Mouse (Mus musculus): ENCODE data around the gene Wap. TPM values are rescaled to one million over a fixed set of nuclear protein-coding genes. Genes with fewer than 3 reads are reported as not detected.

Wap gene
- polyA plus RNA-seq (2012; rRNA removed): not detected in 2 replicates

GRCm38 (mm10) chr11:6638537-6638936 lies at the start of gene Wap:
Wap (minus strand) TSS chr11:6638637.

GRCm38 (mm10) chr11:6658271-6658670 lies 19.8 kb upstream of the Wap start, which contains the start of gene Ramp3:
Ramp3 (plus strand) TSS chr11:6658521.

GRCm38 (mm10) chr11:6625478-6626387 lies 12.7 kb downstream of the Wap start, which contains the start of gene Tbrg4:
Tbrg4 (minus strand) TSS chr11:6626067.

GRCm38 (mm10) chr11:6605491-6606399 lies 32.7 kb downstream of the Wap start, which contains the start of gene Nacad:
Nacad (minus strand) TSS chr11:6606053.

Other genes with a start within 250 kb of the Wap start
- 44.4 and 49.9 TPM in 2 replicates for gene Zmiz2, start 249.6 kb downstream of the Wap start, polyA plus RNA-seq (2012; rRNA removed)
- gene Ppia, start 223.2 kb downstream of the Wap start, polyA plus RNA-seq (2012; rRNA removed): 121 and 182 TPM in 2 replicates
- 8.1 and 10.3 TPM in 2 replicates for gene H2afv, start 194.2 kb downstream of the Wap start, polyA plus RNA-seq (2012; rRNA removed)
- 2.6 and 3.0 TPM in 2 replicates for gene Purb, start 162.7 kb downstream of the Wap start, polyA plus RNA-seq (2012; rRNA removed)
- gene Myo1g, start 117.7 kb downstream of the Wap start, polyA plus RNA-seq (2012; rRNA removed): 2.4 and 4.2 TPM in 2 replicates
- gene Ccm2, start 91.8 kb downstream of the Wap start, polyA plus RNA-seq (2012; rRNA removed): 27.0 and 30.6 TPM in 2 replicates
- gene Nacad, start 32.6 kb downstream of the Wap start, polyA plus RNA-seq (2012; rRNA removed): 5.1 and 6.4 TPM in 2 replicates
- gene Tbrg4, start 12.6 kb downstream of the Wap start, polyA plus RNA-seq (2012; rRNA removed): 64.8 and 67.6 TPM in 2 replicates
- gene Ramp3, start 19.9 kb upstream of the Wap start, polyA plus RNA-seq (2012; rRNA removed): 4.0 and 4.4 TPM in 2 replicates
- not detected in 2 replicates for gene Gm11983, start 199.0 kb upstream of the Wap start, polyA plus RNA-seq (2012; rRNA removed)